ENCODE assay signal across 15 mouse cellular contexts in the genomic region with DNA sequence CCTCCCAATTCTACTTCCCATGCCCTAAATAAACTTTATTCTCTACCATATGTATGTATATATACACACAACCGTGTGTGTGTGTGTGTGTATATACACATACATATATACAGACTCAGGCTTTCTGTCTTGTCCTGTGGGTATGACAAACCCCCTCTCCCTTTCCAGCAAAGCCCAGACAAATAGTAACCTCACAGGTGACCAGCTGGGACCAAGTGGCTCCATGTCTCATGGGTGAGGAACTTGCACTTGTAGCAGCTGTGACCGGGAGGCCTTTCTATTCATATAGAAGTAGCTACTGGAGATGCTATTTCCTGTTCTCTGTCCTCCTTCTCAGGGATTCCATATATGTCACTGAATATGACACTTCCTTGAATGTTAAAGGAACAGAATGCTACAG. TPM values are rescaled to one million over a fixed set of nuclear protein-coding genes. Genes with fewer than 3 reads are reported as not detected.
"Had no signal": no experiment of that assay in that cellular context is flagged by ENCODE, and none has a peak within 500 bp of the region (broad histone marks: within the 10 kb centered on the region; RNA-seq: fewer than 3 reads in every experiment).

No protein-coding gene starts in this region.

- H3K27me3 ChIP-seq: liver, embryonic 12.5 days; lung, embryonic 15.5 days; neural tube, embryonic 12.5 days had no signal

- DNase-seq: kidney, adult 18-20 months; kidney, postnatal 14 days; midbrain, embryonic 14.5 days had no signal

- ATAC-seq: liver, embryonic 12.5 days had no signal

- H3K27ac ChIP-seq: left cerebral cortex, adult 2 months; liver, embryonic 12.5 days; lung, embryonic 15.5 days; neural tube, embryonic 12.5 days had no signal

- H3K4me3 ChIP-seq: left cerebral cortex, adult 2 months; limb, embryonic 10.5 days; liver, embryonic 12.5 days; lung, embryonic 15.5 days; myocyte; neural tube, embryonic 12.5 days had no signal

- H3K9me3 ChIP-seq: limb, embryonic 10.5 days; liver, embryonic 12.5 days; lung, embryonic 15.5 days; neural tube, embryonic 12.5 days had no signal

- H3K9ac ChIP-seq: liver, embryonic 12.5 days; lung, embryonic 15.5 days; neural tube, embryonic 12.5 days had no signal

- H3K4me1 ChIP-seq: neural tube, embryonic 12.5 days had no signal

- H3K4me2 ChIP-seq: liver, embryonic 12.5 days; lung, embryonic 15.5 days; neural tube, embryonic 12.5 days had no signal

- H3K36me3 ChIP-seq: limb, embryonic 10.5 days; liver, embryonic 12.5 days; lung, embryonic 15.5 days; neural tube, embryonic 12.5 days had no signal

RNA-seq across cellular contexts. Expression of gene Pgpep1l, which starts 23.5 kb away (rescaled TPM):
- total RNA-seq: megakaryocyte-erythroid progenitor cell, adult 5-6 weeks; neutrophil, adult 5-6 weeks had no signal
- polyA plus RNA-seq: kidney, embryonic 14.5 days; large intestine, adult 2 months; limb, embryonic 10.5 days; liver, embryonic 12.5 days; liver, embryonic 16.5 days; lung, embryonic 15.5 days; midbrain, embryonic 14.5 days; neural tube, embryonic 12.5 days; stomach, embryonic 16.5 days had no signal
